Mouse (Mus musculus) urinary bladder, postnatal 36 days (tissue): ENCODE results near the gene Gm21679.
"Not testable (repeated sequence)": the region's sequence is repeated elsewhere in the genome, so short reads cannot be mapped to it uniquely, and the experiment has no call there.

Experiments used
- DNase-seq, 2 experiments: peaks; one replicate each; pipeline ENCODE4 v3.0.0; 2022; ENCODE audit warnings: low spot score in 2 of 2, mixed read lengths in 1 of 2

Gm21679 gene

GRCm38 (mm10) chrY:29683270-29683669, at the start of gene Gm21679:
TSS of gene Gm21679 (minus strand) at chrY:29683370.
- not testable (repeated sequence) for DNase-seq
